ENCODE assay signal across 26 mouse cellular contexts in the genomic region with DNA sequence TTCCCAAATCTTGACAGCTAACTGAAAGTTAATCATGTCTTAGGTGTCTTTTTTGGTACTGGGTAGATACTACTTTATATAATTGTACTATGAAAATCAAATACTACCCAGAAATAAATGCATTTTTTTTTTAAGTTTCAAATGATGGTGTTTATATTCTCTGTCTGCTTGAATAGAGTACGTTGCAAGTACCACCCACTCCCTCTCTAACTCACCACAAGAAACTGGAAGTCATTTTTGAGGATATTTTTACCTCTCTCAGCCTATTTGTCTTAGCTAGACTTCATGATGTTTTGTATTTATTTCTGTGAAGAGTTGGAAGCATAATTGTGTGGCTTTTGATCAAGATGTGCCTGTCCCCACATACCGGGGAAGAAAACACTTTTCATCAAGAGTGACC.
"Had no signal": no experiment of that assay in that cellular context is flagged by ENCODE, and none has a peak within 500 bp of the region (broad histone marks: within the 10 kb centered on the region; RNA-seq: fewer than 3 reads in every experiment).

No protein-coding gene starts in this region.

- H3K4me1 ChIP-seq: heart, embryonic 10.5 days; heart, embryonic 12.5 days; hindbrain, embryonic 10.5 days; hindbrain, embryonic 12.5 days; intestine, embryonic 15.5 days; kidney, embryonic 15.5 days; limb, embryonic 13.5 days; limb, embryonic 15.5 days; liver, embryonic 12.5 days had no signal

- H3K36me3 ChIP-seq: heart, embryonic 10.5 days; heart, embryonic 12.5 days; hindbrain, embryonic 10.5 days; hindbrain, embryonic 12.5 days; intestine, embryonic 15.5 days; kidney, embryonic 15.5 days; limb, embryonic 13.5 days; limb, embryonic 15.5 days; liver, embryonic 12.5 days had no signal

- H3K4me3 ChIP-seq: heart, embryonic 10.5 days; heart, embryonic 12.5 days; hindbrain, embryonic 10.5 days; hindbrain, embryonic 12.5 days; intestine, embryonic 15.5 days; kidney, embryonic 15.5 days; limb, embryonic 13.5 days; limb, embryonic 15.5 days; liver, embryonic 12.5 days had no signal

- ATAC-seq: hindbrain, embryonic 16.5 days; inflammation-experienced regulatory T-cells, adult 6 months; intestine, embryonic 15.5 days; intestine, postnatal 0 days; liver, embryonic 12.5 days had no signal

- DNase-seq: gastrocnemius, postnatal 14 days; gastrocnemius, postnatal 36 days; heart, adult 18-20 months; heart, postnatal 10 days; heart, postnatal 4 days; kidney, adult 18-20 months; kidney, adult 9 months; kidney, postnatal 14 days; kidney, postnatal 36 days; layer of hippocampus, adult 9-11 months; layer of hippocampus, postnatal 36 days; left cerebral cortex, postnatal 4 days had no signal

- H3K27ac ChIP-seq: heart, embryonic 10.5 days; hindbrain, embryonic 10.5 days; hindbrain, embryonic 12.5 days; hindbrain, embryonic 14.5 days; intestine, embryonic 15.5 days; kidney, embryonic 15.5 days; kidney, postnatal 0 days; limb, embryonic 13.5 days; limb, embryonic 15.5 days; liver, embryonic 12.5 days had no signal
